Mouse (Mus musculus) heart, embryonic 13.5 days (tissue): ENCODE results near the gene 3110009E18Rik. TPM values are rescaled to one million over a fixed set of nuclear protein-coding genes. Genes with fewer than 3 reads are reported as not detected.

Experiments
- ATAC-seq: fragments of 200-750 bp; cut with Nextera tagmentation; 2 replicates; pipeline ENCODE4 v1.8.0; 2017; ENCODE audit warnings: moderate TSS enrichment; ENCODE audit not compliant: insufficient number of reproducible peaks, low FRiP score, low TSS enrichment; ENCODE audit errors: extremely low read depth
- H3K27ac ChIP-seq: fragments of 300-500 bp; sonication (generic); replicated peaks from 2 replicates; pipeline ENCODE4 v1.5.1; 2015; ENCODE audit warnings: moderate library complexity, mild to moderate bottlenecking, inconsistent platforms
- H3K27me3 ChIP-seq: fragments of 300-500 bp; sonication (generic); replicated peaks from 2 replicates; pipeline ENCODE4 v1.6.1; 2015; ENCODE audit warnings: mild to moderate bottlenecking, inconsistent platforms
- H3K36me3 ChIP-seq: fragments of 300-500 bp; sonication (generic); 2 replicates; pipeline ENCODE4 v1.6.1; 2015; ENCODE audit warnings: mild to moderate bottlenecking, inconsistent platforms
- H3K4me1 ChIP-seq: fragments of 300-500 bp; sonication (generic); 2 replicates; pipeline ENCODE4 v1.6.1; 2015; ENCODE audit warnings: inconsistent platforms
- H3K4me2 ChIP-seq: fragments of 300-500 bp; sonication (generic); 2 replicates; pipeline ENCODE4 v1.6.1; 2015; ENCODE audit warnings: inconsistent platforms, mild to moderate bottlenecking, moderate library complexity
- H3K4me3 ChIP-seq: fragments of 300-500 bp; sonication (generic); 2 replicates; pipeline ENCODE4 v1.5.1; 2015; ENCODE audit warnings: moderate library complexity, mild to moderate bottlenecking, inconsistent platforms
- H3K9ac ChIP-seq: fragments of 300-500 bp; sonication (generic); 2 replicates; pipeline ENCODE4 v1.6.1; 2015; ENCODE audit warnings: inconsistent platforms, mild to moderate bottlenecking, moderate library complexity
- H3K9me3 ChIP-seq: fragments of 300-500 bp; sonication (generic); 2 replicates; pipeline ENCODE4 v1.6.1; 2016; ENCODE audit warnings: inconsistent platforms
- WGBS: fragments of 180-500 bp; shearing (Covaris S2); methylation state at CpG from one replicate; pipeline ENCODE4 v1.1.7; 2015; ENCODE audit warnings: mixed read lengths; 5-methylcytosine and 5-hydroxymethylcytosine counted together
- polyA plus RNA-seq: library from polyadenylated mRNA; unstranded; fragments of >200 nt; fragmentation: Nextera tagmentation; extraction: Ambion mirVana; gene quantifications from 2 replicates; pipeline ENCODE4 v1.2.1, GENCODE M21; 2015

3110009E18Rik gene
- polyA plus RNA-seq, 1 experiment from 2014 or later: 12.0 TPM

- Histone ChIP-seq H3K27me3 (no peaks in the 10 kb centered on the region), H3K9me3 (no peaks in the 10 kb centered on the region), H3K36me3 (no peaks in the 10 kb centered on the region), H3K9ac (no peak overlapping the region), H3K4me3 (no peak overlapping the region), H3K4me2 (no peak overlapping the region), H3K4me1 (no peaks in the 10 kb centered on the region), H3K27ac (no peak overlapping the region)
- 24% methylated on average over 1 of the region's 1 CpGs for WGBS
- no peak for ATAC-seq
Observed at GRCm38 (mm10) chr1:120155325-120155724, 34.3 kb downstream of the 3110009E18Rik start.

DNA sequence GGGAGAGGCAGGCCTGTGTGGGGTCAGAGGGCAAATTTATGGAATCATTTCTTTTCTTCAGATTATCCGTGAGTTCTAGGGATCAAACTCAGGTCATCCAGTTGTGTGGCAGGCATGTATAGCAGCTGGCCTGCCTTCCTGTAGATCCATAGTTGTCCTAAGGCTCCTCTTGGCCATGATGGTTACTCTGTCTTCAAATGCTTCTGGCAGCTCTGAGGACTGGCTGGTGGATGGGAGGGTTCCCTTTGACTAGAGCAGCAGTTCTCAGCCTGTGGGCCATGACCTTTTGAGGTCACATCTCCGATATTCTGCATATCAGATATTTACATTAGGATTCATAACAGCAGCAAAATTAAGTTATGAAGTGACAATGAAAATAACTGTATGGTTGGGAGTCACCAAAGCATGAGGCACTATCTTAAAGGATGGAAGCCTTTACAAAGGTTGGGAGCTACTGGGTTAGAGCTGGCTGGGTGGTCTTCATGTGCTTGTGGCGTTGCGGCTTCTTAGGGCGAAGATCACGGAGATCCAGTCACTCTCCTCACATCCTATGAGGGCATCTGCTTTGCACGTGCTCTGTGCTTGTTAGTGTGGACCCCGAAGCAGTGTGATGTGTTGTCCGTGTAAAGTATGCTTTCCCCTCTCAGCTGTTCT is 37.6 kb downstream of the 3110009E18Rik start:
- ATAC-seq: no peak
- 81% methylated on average over 9 of the region's 9 CpGs for WGBS

DNA sequence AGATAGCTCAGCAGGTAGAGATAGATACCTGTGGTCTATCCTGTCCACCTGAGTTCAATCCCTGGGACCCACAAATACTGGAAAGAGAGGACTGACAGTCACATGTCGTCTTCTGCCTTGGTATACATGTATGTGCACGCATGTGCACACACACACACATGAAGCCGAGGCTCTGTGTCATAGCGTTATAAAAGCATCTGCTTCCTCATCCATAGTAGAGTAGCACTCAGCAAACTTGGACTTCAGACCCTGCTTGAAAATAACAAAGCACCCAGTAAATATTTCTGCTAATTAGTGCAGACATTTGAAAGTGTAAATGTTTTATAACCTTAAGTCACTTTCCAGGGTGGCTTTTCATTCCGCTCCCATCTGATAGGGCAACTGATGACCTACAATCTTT is 40.5 kb downstream of the 3110009E18Rik start:
- H3K4me2 ChIP-seq: no peak overlapping the region
- H3K9me3 ChIP-seq: no peaks in the 10 kb centered on the region
- no peak for ATAC-seq
- H3K4me3 ChIP-seq: no peak overlapping the region
- H3K27me3 ChIP-seq: no peaks in the 10 kb centered on the region
- H3K9ac ChIP-seq: no peak overlapping the region
- H3K36me3 ChIP-seq: no peaks in the 10 kb centered on the region
- WGBS: 85% methylated on average over 5 of the region's 5 CpGs
- H3K27ac ChIP-seq: no peak overlapping the region
- no peaks in the 10 kb centered on the region for H3K4me1 ChIP-seq

More for the DNA sequence above, 37.6 kb downstream of the 3110009E18Rik start:
- Histone ChIP-seq H3K36me3 (no peaks in the 10 kb centered on the region), H3K27ac (no peak overlapping the region), H3K4me2 (no peak overlapping the region), H3K27me3 (no peaks in the 10 kb centered on the region), H3K4me1 (no peaks in the 10 kb centered on the region), H3K4me3 (no peak overlapping the region), H3K9ac (no peak overlapping the region), H3K9me3 (no peaks in the 10 kb centered on the region)

DNA sequence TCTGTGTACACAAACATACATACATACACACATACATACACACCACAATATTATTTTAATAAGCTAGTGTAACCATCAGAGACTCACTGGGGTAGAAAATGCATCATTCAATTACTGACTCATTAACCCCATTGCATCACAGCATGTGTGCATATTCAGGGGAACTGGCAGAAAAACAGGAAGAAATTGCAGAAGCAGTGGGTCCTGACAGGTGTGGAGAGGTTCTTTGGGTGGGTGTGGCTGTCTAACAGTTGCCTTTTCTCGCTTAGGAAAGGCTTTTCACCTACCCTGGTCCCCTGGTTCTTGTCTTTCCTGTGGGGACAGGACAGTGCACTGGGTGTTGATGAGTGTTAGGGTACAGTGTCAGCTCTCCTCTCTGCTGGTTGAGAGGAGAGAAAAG is 41.6 kb downstream of the 3110009E18Rik start:
- Histone ChIP-seq H3K4me3 (no peak overlapping the region), H3K4me1 (no peaks in the 10 kb centered on the region), H3K4me2 (no peak overlapping the region), H3K9ac (no peak overlapping the region), H3K27me3 (no peaks in the 10 kb centered on the region), H3K9me3 (no peaks in the 10 kb centered on the region), H3K36me3 (no peaks in the 10 kb centered on the region), H3K27ac (no peak overlapping the region)
- no peak for ATAC-seq
- 52% methylated on average over 1 of the region's 1 CpGs for WGBS

DNA sequence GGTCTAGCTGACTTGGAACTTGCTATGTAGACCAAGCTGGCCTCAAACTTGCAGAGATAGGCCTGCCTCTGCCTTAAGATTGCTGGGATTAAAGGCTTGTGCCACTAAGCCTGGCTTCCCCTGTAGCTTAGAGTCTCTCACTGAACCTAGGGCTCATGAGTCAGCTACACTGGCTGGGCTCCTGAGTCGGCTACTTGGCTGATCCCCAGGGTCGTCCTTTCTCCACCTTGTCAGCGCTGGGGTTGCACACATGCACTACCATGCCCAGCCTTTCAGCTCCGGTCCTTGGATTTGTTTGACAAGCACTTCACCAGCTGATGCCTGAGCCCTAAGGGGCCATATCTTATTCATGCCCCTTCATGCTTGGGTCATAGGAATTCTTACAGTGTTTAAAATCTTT is 47.0 kb downstream of the 3110009E18Rik start:
- Histone ChIP-seq H3K4me3 (no peak overlapping the region), H3K36me3 (no peaks in the 10 kb centered on the region), H3K27me3 (no peaks in the 10 kb centered on the region), H3K4me1 (no peaks in the 10 kb centered on the region), H3K4me2 (no peak overlapping the region), H3K27ac (no peak overlapping the region), H3K9me3 (no peaks in the 10 kb centered on the region), H3K9ac (no peak overlapping the region)
- WGBS: 50% methylated on average over 4 of the region's 4 CpGs
- ATAC-seq: no peak

- Histone ChIP-seq H3K4me1 (no peaks in the 10 kb centered on the region), H3K9ac (no peak overlapping the region), H3K9me3 (no peaks in the 10 kb centered on the region), H3K27ac (no peak overlapping the region), H3K4me3 (no peak overlapping the region), H3K4me2 (no peak overlapping the region), H3K27me3 (no peaks in the 10 kb centered on the region), H3K36me3 (no peaks in the 10 kb centered on the region)
- WGBS: 81% methylated on average over 7 of the region's 7 CpGs
- no peak for ATAC-seq
Observed at GRCm38 (mm10) chr1:120168674-120169073, 47.7 kb downstream of the 3110009E18Rik start.

DNA sequence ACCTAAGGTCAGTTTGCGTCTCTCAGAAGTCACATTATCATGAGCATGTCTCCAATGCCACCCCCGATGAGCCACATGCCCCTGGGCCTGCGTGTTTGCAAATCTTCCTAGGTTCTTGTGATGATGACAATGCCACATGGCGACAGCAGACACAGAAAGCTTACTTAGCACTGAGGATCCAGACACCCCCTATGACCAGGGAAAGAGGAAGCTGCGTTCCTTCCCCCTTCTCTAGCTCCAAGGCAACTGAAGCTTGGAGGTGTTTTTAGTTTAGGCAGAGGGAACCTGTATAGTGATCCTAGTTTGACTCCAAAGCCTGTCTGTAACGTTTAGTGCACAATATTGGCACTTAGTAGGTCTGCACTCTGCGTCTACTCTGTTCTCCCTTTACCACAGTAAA is 49.3 kb downstream of the 3110009E18Rik start:
- no peak overlapping the region for H3K4me2 ChIP-seq
- H3K4me3 ChIP-seq: no peak overlapping the region
- ATAC-seq: no peak
- no peaks in the 10 kb centered on the region for H3K36me3 ChIP-seq
- no peaks in the 10 kb centered on the region for H3K27me3 ChIP-seq
- 69% methylated on average over 7 of the region's 7 CpGs for WGBS
- H3K4me1 ChIP-seq: peaks cover 1% of the 10 kb centered on the region
- H3K9ac ChIP-seq: no peak overlapping the region
- H3K27ac ChIP-seq: no peak overlapping the region
- no peaks in the 10 kb centered on the region for H3K9me3 ChIP-seq

DNA sequence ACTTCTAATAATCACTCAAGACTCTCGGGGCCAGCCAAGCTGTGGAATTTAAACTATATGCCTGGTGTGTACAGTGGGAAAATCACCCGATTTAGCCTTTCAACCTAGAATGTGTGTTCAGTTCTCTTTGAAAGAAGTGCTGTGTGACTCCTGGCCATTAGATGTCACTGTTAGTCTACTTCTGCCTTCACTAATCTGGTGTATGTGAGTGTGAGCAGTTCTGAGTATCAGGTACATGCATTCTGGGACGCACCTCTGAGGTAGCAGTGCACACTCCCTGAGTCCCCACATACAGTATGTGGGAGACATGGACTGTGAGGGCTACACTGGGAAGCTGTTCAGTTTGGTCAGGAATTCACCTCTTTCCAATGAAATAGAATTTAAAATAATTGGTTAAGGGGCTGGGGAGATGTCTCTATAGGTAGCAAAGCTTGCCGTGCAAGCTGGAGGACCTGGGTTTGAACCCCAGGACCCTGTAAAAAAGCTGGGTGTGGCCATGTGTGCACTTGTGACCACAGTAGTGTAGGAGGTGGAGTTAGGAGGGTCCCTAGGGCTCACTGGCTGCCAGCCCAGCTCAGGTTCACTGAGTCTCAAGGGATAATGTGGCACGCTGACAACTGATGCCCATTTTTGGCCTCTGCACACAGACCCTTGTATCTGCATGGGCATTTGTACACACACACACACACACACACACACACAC is 51.0 kb downstream of the 3110009E18Rik start:
- WGBS: 55% methylated on average over 5 of the region's 5 CpGs
- no peak overlapping the region for H3K27ac ChIP-seq
- H3K27me3 ChIP-seq: no peaks in the 10 kb centered on the region
- no peak overlapping the region for H3K4me2 ChIP-seq
- ATAC-seq: no peak
- no peak overlapping the region for H3K4me3 ChIP-seq
- no peak overlapping the region for H3K9ac ChIP-seq
- peaks cover 17% of the 10 kb centered on the region for H3K4me1 ChIP-seq
- H3K9me3 ChIP-seq: no peaks in the 10 kb centered on the region
- no peaks in the 10 kb centered on the region for H3K36me3 ChIP-seq

DNA sequence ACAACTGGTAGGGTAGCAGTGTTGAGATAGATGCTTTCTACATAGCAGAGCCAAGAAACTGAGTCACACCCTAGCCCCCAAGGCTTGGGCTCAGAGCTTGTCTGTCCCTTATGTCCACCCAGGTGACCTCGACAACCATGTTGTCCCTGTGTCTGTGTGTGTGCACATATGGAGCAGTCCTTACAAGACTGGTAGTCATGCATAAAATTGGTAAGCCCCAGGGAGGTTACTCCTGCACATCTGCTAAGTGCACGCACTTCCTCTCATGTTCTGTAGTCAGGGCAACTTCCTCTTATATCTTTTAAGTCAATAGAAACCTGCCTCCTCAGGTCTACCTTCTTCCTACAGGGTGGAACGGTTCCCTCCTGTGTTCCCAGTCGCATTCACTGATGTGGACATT is 54.0 kb downstream of the 3110009E18Rik start:
- no peak overlapping the region for H3K27ac ChIP-seq
- no peak for ATAC-seq

GRCm38 (mm10) chr1:120176313-120176712 is 55.3 kb downstream of the 3110009E18Rik start:
- no peak overlapping the region for H3K27ac ChIP-seq

More for the DNA sequence above, 54.0 kb downstream of the 3110009E18Rik start:
- 83% methylated on average over 4 of the region's 4 CpGs for WGBS
- Histone ChIP-seq H3K4me2 (no peak overlapping the region), H3K4me1 (peaks cover 17% of the 10 kb centered on the region), H3K9me3 (no peaks in the 10 kb centered on the region), H3K27me3 (no peaks in the 10 kb centered on the region), H3K9ac (no peak overlapping the region), H3K36me3 (no peaks in the 10 kb centered on the region), H3K4me3 (no peak overlapping the region)

DNA sequence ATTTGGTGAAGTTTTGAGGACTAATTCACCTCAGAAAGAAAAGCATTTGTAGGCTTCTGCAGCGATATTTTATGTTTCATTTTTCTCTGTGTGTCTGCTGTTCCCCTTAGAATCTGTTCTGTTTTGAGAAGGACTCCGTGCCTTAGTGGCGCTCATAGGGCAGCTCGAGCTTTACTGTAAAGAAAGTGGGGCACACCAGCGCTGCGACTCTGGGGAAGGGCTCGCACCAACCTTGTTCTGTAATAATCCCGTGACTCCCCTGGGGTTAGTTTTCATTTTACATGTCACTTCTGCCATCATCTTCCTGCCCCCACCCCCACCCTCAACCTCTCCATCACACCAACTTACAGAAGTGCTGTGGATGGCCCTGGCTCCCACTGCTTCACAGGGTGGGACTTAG is 56.2 kb downstream of the 3110009E18Rik start:
- no peak overlapping the region for H3K4me2 ChIP-seq
- 89% methylated on average over 8 of the region's 8 CpGs for WGBS
- no peak overlapping the region for H3K4me3 ChIP-seq
- H3K4me1 ChIP-seq: peaks cover 17% of the 10 kb centered on the region
- H3K36me3 ChIP-seq: no peaks in the 10 kb centered on the region
- no peaks in the 10 kb centered on the region for H3K9me3 ChIP-seq
- ATAC-seq: no peak
- H3K9ac ChIP-seq: no peak overlapping the region
- no peak overlapping the region for H3K27ac ChIP-seq
- H3K27me3 ChIP-seq: no peaks in the 10 kb centered on the region

More at GRCm38 (mm10) chr1:120176313-120176712, 55.3 kb downstream of the 3110009E18Rik start:
- H3K4me2 ChIP-seq: peak overlapping the region; percentile 56
- H3K27me3 ChIP-seq: no peaks in the 10 kb centered on the region
- ATAC-seq: no peak
- peak overlapping the region; percentile 4; the same call in 1 of the 2 replicates for H3K4me3 ChIP-seq
- H3K4me1 ChIP-seq: peaks cover 17% of the 10 kb centered on the region
- no peaks in the 10 kb centered on the region for H3K9me3 ChIP-seq
- H3K9ac ChIP-seq: peak overlapping the region; percentile 20; the same call in 1 of the 2 replicates
- 5% methylated on average over 14 of the region's 14 CpGs for whole genome bisulfite sequencing
- H3K36me3 ChIP-seq: no peaks in the 10 kb centered on the region

DNA sequence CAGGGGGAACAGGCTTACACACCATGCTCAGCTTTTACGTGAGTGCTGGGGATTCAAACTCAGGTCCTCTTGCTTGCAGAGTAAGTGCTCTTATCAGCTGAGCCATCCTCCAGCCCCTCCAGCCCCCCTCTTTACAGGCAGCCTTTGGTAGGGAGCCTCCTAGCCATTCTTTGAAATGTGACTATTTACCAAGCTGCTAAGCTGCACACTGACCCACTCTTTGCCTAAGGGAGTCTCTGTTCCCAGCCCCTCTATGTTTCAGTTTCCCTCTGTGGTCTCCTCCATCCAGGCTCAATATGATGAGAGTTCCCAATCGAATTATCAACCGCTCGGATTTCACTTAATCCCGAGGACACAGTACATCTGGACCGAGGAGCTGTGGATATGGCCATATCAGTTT is 65.2 kb downstream of the 3110009E18Rik start:
- 32% methylated on average over 6 of the region's 6 CpGs for WGBS
- H3K27ac ChIP-seq: no peak overlapping the region
- no peaks in the 10 kb centered on the region for H3K36me3 ChIP-seq
- H3K9ac ChIP-seq: no peak overlapping the region
- no peaks in the 10 kb centered on the region for H3K4me1 ChIP-seq
- H3K4me3 ChIP-seq: no peak overlapping the region
- H3K4me2 ChIP-seq: no peak overlapping the region
- no peaks in the 10 kb centered on the region for H3K27me3 ChIP-seq
- peaks cover 4% of the 10 kb centered on the region; the same call in 1 of the 2 replicates for H3K9me3 ChIP-seq
- no peak for ATAC-seq
